Mouse (Mus musculus): ENCODE data around the gene Ptprg. TPM values are rescaled to one million over a fixed set of nuclear protein-coding genes. Genes with fewer than 3 reads are reported as not detected.

The Ptprg gene
- polyA plus RNA-seq, 2 experiments: 0.69 to 1.4 TPM

DNA sequence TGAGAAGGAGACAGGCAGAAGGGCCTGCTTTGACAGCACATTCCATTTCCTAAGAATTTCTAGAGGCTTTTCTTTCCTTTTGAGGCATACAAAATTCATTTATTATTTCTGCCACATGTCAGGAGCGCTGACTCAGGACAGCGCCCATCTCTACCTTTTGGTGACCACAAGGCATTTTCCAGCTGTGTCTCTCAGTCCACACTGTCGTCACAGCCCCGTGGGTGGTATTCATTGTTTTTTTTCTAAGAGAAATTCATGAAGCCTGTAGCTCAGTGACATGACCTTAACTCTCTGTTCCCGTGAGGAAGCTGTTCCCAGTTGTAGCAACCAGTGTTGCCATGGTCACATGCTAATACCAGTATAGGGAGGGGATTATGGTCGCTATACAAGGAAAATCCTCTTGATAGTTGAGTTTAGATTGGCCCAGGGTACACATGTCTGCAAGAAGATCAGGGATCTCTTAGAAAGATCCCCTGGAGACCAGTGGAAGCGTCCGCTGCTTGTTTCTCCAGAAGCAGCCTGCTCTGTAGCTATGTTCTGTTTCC, 590.7 kb downstream of the Ptprg start:
- no peak for TF ChIP-seq CTCF (IDR thresholded peaks at IDR 0.05; ENCODE audit: low read depth)
- no peak for ATAC-seq (ENCODE audit: insufficient read depth)
- Histone ChIP-seq H3K9ac (replicated peaks) (no peak overlapping the region), H3K27me3 (ENCODE audit: control insufficient read depth, insufficient read depth, low read length) (no peaks in the 10 kb centered on the region), H3K27ac (no peak overlapping the region), H3K9me3 (ENCODE audit: control insufficient read depth, low read length) (no peaks in the 10 kb centered on the region), H3K4me2 (ENCODE audit: low read depth) (no peak overlapping the region), H3K4me3 (ENCODE audit: insufficient read depth in 1 of 2, low read depth in 2 of 2, low read length in 2 of 2) (no peak overlapping the region), H3K4me1 (replicated peaks; ENCODE audit: control insufficient read depth in 2 of 2, insufficient read depth in 2 of 2, low read length in 1 of 2) (no peaks in the 10 kb centered on the region), H3K36me3 (replicated peaks; ENCODE audit: control insufficient read depth, insufficient read depth, low read depth) (no peaks in the 10 kb centered on the region)
- WGBS (ENCODE audit: insufficient replicate concordance): 59% methylated on average over 8 of the region's 8 CpGs
- DNase-seq (ENCODE audit: low read depth in 3 of 3, low spot score in 3 of 3): no peak

DNA sequence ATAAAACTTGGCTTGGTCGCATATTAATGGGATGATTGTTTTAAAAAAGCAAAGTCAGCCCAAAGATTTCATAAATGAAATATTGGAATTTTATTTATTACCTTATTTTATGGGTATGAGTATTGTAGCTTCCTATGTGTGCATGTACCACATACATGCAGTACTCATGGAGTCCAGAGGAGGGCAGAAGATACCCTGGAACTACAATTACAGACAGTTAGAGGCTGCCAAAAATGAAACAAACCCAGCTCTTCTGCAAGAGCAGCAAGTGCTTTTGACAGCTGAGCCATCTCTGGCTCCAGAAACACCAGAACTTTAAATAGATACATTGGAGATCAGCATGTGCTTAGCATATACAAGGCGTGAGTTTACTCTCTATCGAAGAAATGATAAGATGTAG, 592.6 kb downstream of the Ptprg start:
- no peak for ATAC-seq (ENCODE audit: insufficient read depth)
- 72% methylated on average over 3 of the region's 3 CpGs for WGBS (ENCODE audit: insufficient replicate concordance)

DNA sequence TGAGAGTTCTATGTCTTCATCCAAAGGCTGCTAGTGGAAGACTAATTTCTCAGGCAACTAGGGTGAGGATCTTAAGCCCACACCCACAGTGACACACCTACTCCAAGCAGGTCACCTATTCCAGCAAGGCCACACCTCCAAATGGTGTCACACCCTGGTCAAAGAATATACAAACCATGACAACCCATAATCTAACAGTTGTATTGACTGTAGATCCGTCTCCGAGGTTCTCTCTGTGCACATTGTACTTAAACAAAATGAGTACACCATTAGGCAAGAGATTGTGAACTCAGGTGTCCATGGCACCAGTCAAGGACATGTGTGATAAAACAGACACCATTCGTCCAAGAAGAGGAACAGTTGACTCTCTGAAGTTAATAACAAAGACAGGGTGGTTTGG, 596.2 kb downstream of the Ptprg start:
- 36% methylated on average over 3 of the region's 3 CpGs for WGBS (ENCODE audit: insufficient replicate concordance)

More for the DNA sequence above, 592.6 kb downstream of the Ptprg start:
- H3K9me3 ChIP-seq (ENCODE audit: control insufficient read depth, low read length): no peaks in the 10 kb centered on the region
- TF ChIP-seq CTCF (IDR thresholded peaks at IDR 0.05; ENCODE audit: low read depth): peak; percentile 10; the same call in 1 of the 2 replicates
- TF ChIP-seq EP300 (IDR thresholded peaks at IDR 0.05; ENCODE audit: low read depth): no peak
- H3K27ac ChIP-seq: no peak overlapping the region
- no peaks in the 10 kb centered on the region for H3K36me3 ChIP-seq (replicated peaks; ENCODE audit: control insufficient read depth, insufficient read depth, low read depth)
- no peak overlapping the region for H3K4me3 ChIP-seq (ENCODE audit: insufficient read depth in 1 of 2, low read depth in 2 of 2, low read length in 2 of 2)
- H3K9ac ChIP-seq (replicated peaks): no peak overlapping the region
- H3K4me1 ChIP-seq (replicated peaks; ENCODE audit: control insufficient read depth in 2 of 2, insufficient read depth in 2 of 2, low read length in 1 of 2): no peaks in the 10 kb centered on the region
- H3K4me2 ChIP-seq (ENCODE audit: low read depth): no peak overlapping the region
- no peak for DNase-seq (ENCODE audit: low read depth in 3 of 3, low spot score in 3 of 3)
- no peaks in the 10 kb centered on the region for H3K27me3 ChIP-seq (ENCODE audit: control insufficient read depth, insufficient read depth, low read length)

DNA sequence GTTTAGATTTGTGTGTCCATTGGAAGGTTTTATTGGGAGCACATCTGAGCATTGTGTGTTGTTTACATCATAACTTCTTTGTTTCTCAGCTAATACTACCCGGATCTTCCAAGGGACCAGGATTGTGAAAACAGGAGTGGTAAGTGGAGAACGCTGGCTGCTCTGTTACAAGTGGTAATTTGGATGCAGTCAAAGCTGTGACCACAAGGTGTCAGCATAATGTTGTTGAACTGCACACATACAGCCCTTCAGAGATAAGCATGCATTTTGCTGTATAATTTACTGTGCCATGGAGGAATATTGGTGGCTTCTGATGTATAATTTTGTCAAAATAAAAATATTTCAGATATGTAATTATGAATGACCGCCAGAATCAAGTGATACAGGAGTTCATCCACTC, 598.6 kb downstream of the Ptprg start:
- Histone ChIP-seq H3K36me3 (replicated peaks; ENCODE audit: control insufficient read depth, insufficient read depth, low read depth) (no peaks in the 10 kb centered on the region), H3K9me3 (ENCODE audit: control insufficient read depth, low read length) (no peaks in the 10 kb centered on the region), H3K27me3 (ENCODE audit: control insufficient read depth, insufficient read depth, low read length) (no peaks in the 10 kb centered on the region), H3K4me1 (replicated peaks; ENCODE audit: control insufficient read depth in 2 of 2, insufficient read depth in 2 of 2, low read length in 1 of 2) (no peaks in the 10 kb centered on the region), H3K4me3 (ENCODE audit: insufficient read depth in 1 of 2, low read depth in 2 of 2, low read length in 2 of 2) (no peak overlapping the region), H3K4me2 (ENCODE audit: low read depth) (no peak overlapping the region), H3K27ac (no peak overlapping the region), H3K9ac (replicated peaks) (no peak overlapping the region)
- DNase-seq (ENCODE audit: low read depth in 3 of 3, low spot score in 3 of 3) (peak in 1 of 3 experiments; percentile 13), ATAC-seq (ENCODE audit: insufficient read depth) (no peak)
- WGBS (ENCODE audit: insufficient replicate concordance): 28% methylated on average over 3 of the region's 3 CpGs
- peak; percentile 58; the same call in 1 of the 2 replicates for TF ChIP-seq CTCF (IDR thresholded peaks at IDR 0.05; ENCODE audit: low read depth)
- TF ChIP-seq EP300 (IDR thresholded peaks at IDR 0.05; ENCODE audit: low read depth): no peak

More for the DNA sequence above, 596.2 kb downstream of the Ptprg start:
- H3K4me1 ChIP-seq (replicated peaks; ENCODE audit: control insufficient read depth in 2 of 2, insufficient read depth in 2 of 2, low read length in 1 of 2): no peaks in the 10 kb centered on the region
- no peak overlapping the region for H3K4me3 ChIP-seq (ENCODE audit: insufficient read depth in 1 of 2, low read depth in 2 of 2, low read length in 2 of 2)
- no peak for ATAC-seq (ENCODE audit: insufficient read depth)
- H3K9ac ChIP-seq (replicated peaks): no peak overlapping the region
- no peaks in the 10 kb centered on the region for H3K36me3 ChIP-seq (replicated peaks; ENCODE audit: control insufficient read depth, insufficient read depth, low read depth)
- H3K9me3 ChIP-seq (ENCODE audit: control insufficient read depth, low read length): no peaks in the 10 kb centered on the region
- H3K27me3 ChIP-seq (ENCODE audit: control insufficient read depth, insufficient read depth, low read length): no peaks in the 10 kb centered on the region
- TF ChIP-seq EP300 (IDR thresholded peaks at IDR 0.05; ENCODE audit: low read depth) (no peak), CTCF (IDR thresholded peaks at IDR 0.05; ENCODE audit: low read depth) (no peak)
- DNase-seq (ENCODE audit: low read depth in 3 of 3, low spot score in 3 of 3): no peak
- no peak overlapping the region for H3K27ac ChIP-seq
- H3K4me2 ChIP-seq (ENCODE audit: low read depth): no peak overlapping the region

DNA sequence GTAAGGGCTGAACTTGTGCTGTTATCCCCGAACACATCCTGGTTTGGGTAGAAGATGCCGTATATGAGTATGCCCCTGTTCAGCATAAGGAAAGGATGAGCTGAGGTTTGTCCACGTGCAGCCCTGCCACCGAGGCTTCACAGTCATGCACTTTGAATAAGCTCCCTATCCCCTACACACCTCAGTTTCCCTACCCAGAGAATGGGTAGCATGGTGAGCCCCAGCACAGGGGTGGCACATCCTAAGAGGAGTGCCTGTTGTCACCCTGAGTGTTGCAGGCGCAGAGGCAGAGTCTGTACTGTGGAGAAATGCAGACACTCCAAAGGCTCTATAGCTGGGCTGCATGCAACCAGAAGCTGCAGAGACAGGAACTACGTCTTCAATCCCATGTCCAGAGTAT, 599.4 kb downstream of the Ptprg start:
- H3K9ac ChIP-seq (replicated peaks): no peak overlapping the region
- H3K4me3 ChIP-seq (ENCODE audit: insufficient read depth in 1 of 2, low read depth in 2 of 2, low read length in 2 of 2): no peak overlapping the region
- WGBS (ENCODE audit: insufficient replicate concordance): 66% methylated on average over 6 of the region's 6 CpGs
- no peaks in the 10 kb centered on the region for H3K4me1 ChIP-seq (replicated peaks; ENCODE audit: control insufficient read depth in 2 of 2, insufficient read depth in 2 of 2, low read length in 1 of 2)
- ATAC-seq (ENCODE audit: insufficient read depth) (no peak), DNase-seq (ENCODE audit: low read depth in 3 of 3, low spot score in 3 of 3) (no peak)
- no peak overlapping the region for H3K4me2 ChIP-seq (ENCODE audit: low read depth)
- H3K9me3 ChIP-seq (ENCODE audit: control insufficient read depth, low read length): no peaks in the 10 kb centered on the region
- no peak for TF ChIP-seq CTCF (IDR thresholded peaks at IDR 0.05; ENCODE audit: low read depth)
- no peak overlapping the region for H3K27ac ChIP-seq
- no peaks in the 10 kb centered on the region for H3K27me3 ChIP-seq (ENCODE audit: control insufficient read depth, insufficient read depth, low read length)
- H3K36me3 ChIP-seq (replicated peaks; ENCODE audit: control insufficient read depth, insufficient read depth, low read depth): no peaks in the 10 kb centered on the region
